Mouse (Mus musculus) lung, postnatal 14 days (tissue): ENCODE results near the gene Ang4.
"Not testable (repeated sequence)": the region's sequence is repeated elsewhere in the genome, so short reads cannot be mapped to it uniquely, and the experiment has no call there.

Source experiments
- DNase-seq: peaks from one replicate; pipeline ENCODE4 v3.0.0; 2021

Gene Ang4

GRCm38 (mm10) chr14:51773490-51773889, at the start of gene Ang4:
Gene Ang4, minus strand, starts transcription at chr14:51773590.
- no peak for DNase-seq

- no peak for DNase-seq
Measured at GRCm38 (mm10) chr14:51799746-51800145, 26.4 kb upstream of the Ang4 start, which contains the start of gene AY358078. Gene AY358078, plus strand, starts transcription at chr14:51800046.

GRCm38 (mm10) chr14:51794106-51794505, 20.7 kb upstream of the Ang4 start:
- no peak for DNase-seq

- no peak for DNase-seq
Measured at GRCm38 (mm10) chr14:51789196-51789595, 15.8 kb upstream of the Ang4 start.

- DNase-seq: no peak
Measured at GRCm38 (mm10) chr14:51787061-51787460, 13.7 kb upstream of the Ang4 start.

GRCm38 (mm10) chr14:51786335-51786734, 12.9 kb upstream of the Ang4 start:
- no peak for DNase-seq

GRCm38 (mm10) chr14:51778865-51779481, 5.6 kb upstream of the Ang4 start:
- DNase-seq: no peak

GRCm38 (mm10) chr14:51777791-51778190, 4.4 kb upstream of the Ang4 start:
- no peak for DNase-seq

GRCm38 (mm10) chr14:51771378-51771777, 2.0 kb downstream of the Ang4 start:
- DNase-seq: not testable (repeated sequence)

GRCm38 (mm10) chr14:51755944-51756343, 17.4 kb downstream of the Ang4 start:
- DNase-seq: no peak

- no peak for DNase-seq
Measured at GRCm38 (mm10) chr14:51740347-51741170, 32.8 kb downstream of the Ang4 start.

GRCm38 (mm10) chr14:51739150-51739993, 34.0 kb downstream of the Ang4 start:
- no peak for DNase-seq

- DNase-seq: no peak
Measured at GRCm38 (mm10) chr14:51738411-51739149, 34.8 kb downstream of the Ang4 start.

GRCm38 (mm10) chr14:51737967-51738366, 35.4 kb downstream of the Ang4 start:
- no peak for DNase-seq

GRCm38 (mm10) chr14:51717083-51717482, 56.3 kb downstream of the Ang4 start, which contains the start of gene Gm5800:
Gene Gm5800, minus strand, starts transcription at chr14:51717183.
- DNase-seq: no peak
